Mouse (Mus musculus) lung, postnatal 0 days (tissue): ENCODE measurements around the gene Os9.

Source experiments
- CTCF ChIP-seq: IDR thresholded peaks from 2 replicates; pipeline ENCODE4 v1.5.1; 2016; ENCODE audit warnings: antibody characterized with exemption, mild to moderate bottlenecking
- EP300 ChIP-seq: IDR thresholded peaks from 2 replicates; pipeline ENCODE4 v1.6.1; 2016; ENCODE audit warnings: antibody characterized with exemption, mild to moderate bottlenecking, control low read depth

DNA sequence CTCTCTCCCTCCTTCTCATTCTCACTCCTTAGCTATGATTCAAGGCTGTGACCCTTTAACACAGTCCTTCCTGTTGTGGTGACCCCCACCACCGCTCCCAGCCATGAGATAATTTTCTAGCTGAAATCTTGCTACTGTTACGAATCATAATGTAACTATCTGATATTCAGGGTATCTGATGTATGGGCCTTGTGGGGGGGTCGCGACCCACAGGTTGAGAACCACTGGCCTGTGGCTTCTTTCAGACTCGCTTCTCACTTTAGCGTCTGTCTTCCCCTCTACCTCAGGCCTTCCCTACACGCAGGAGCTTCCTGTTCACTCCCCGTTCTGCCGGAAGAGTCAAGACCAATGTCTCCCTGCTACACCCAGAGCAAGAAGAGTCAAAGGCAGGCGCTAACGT, 2.5 kb downstream of the Os9 start:
- TF ChIP-seq CTCF: no peak
- TF ChIP-seq EP300: no peak
